Comparison of ENCODE assay signal across 13 mouse cellular contexts in genomic region chr9:46152067-46153015, GRCm38 (mm10).
DNase-seq lines count a peak whose midpoint lies in the region; ATAC-seq and TF ChIP-seq lines count a peak whose summit lies in the region.
"Had no signal": no experiment of that assay in that cellular context is flagged by ENCODE, and none has a peak within 500 bp of the region (broad histone marks: within the 10 kb centered on the region; RNA-seq: fewer than 3 reads in every experiment).

No protein-coding gene starts in this region.

- DNase-seq in forebrain, postnatal 0 days = no peak
- DNase-seq in intestine, embryonic 14.5 days (ENCODE audit: low spot score) = no peak
- peak; percentile 24 for DNase-seq in MEL (ENCODE audit: low read depth, low spot score)
- DNase-seq in c-Kit-positive CD71-positive TER-119-positive erythroid progenitor cells, embryonic 14.5 days (ENCODE audit: low spot score) = no peak
- DNase-seq: cerebellum, adult 8-10 months; gastrocnemius, postnatal 10 days; kidney, postnatal 25 days had no signal

- TF ChIP-seq RAD21 in MEL (IDR thresholded peaks at IDR 0.05; ENCODE audit: low read depth, low read length) = no peak

- H3K9ac ChIP-seq in forebrain, postnatal 0 days = no peak overlapping the region
- no peak overlapping the region for H3K9ac ChIP-seq in forebrain, embryonic 15.5 days (replicated peaks)
- no peak overlapping the region for H3K9ac ChIP-seq in intestine, embryonic 14.5 days (ENCODE audit: low read length)
- no peak overlapping the region for H3K9ac ChIP-seq in intestine, postnatal 0 days (ENCODE audit: low read depth, low read length)
- H3K9ac ChIP-seq in MEL (ENCODE audit: control insufficient read depth, low read depth, low read length, poor library complexity, severe bottlenecking) = no peak overlapping the region
- H3K9ac ChIP-seq in limb, embryonic 12.5 days (replicated peaks) = no peak overlapping the region
- no peak overlapping the region for H3K9ac ChIP-seq in neural tube, embryonic 15.5 days (replicated peaks)
- H3K9ac ChIP-seq: hindbrain, embryonic 14.5 days had no signal

- TF ChIP-seq EP300 in MEL (IDR thresholded peaks at IDR 0.05; ENCODE audit: low read depth in 1 of 2, low read length in 2 of 2) = no peak

- no peaks in the 10 kb centered on the region for H3K36me3 ChIP-seq in forebrain, postnatal 0 days (ENCODE audit: insufficient read depth)
- no peaks in the 10 kb centered on the region for H3K36me3 ChIP-seq in forebrain, embryonic 15.5 days
- H3K36me3 ChIP-seq in intestine, embryonic 14.5 days (ENCODE audit: control insufficient read depth, insufficient read depth, low read length) = peaks cover 3% of the 10 kb centered on the region; the same call in 1 of the 2 replicates
- H3K36me3 ChIP-seq in intestine, postnatal 0 days (ENCODE audit: control insufficient read depth, insufficient read depth) = no peaks in the 10 kb centered on the region
- peaks cover 10 to 69% of the 10 kb centered on the region in 2 experiments for H3K36me3 ChIP-seq in MEL (ENCODE audit: control insufficient read depth in 1 of 2, insufficient read depth in 2 of 2, low read length in 2 of 2)
- H3K36me3 ChIP-seq in limb, embryonic 12.5 days = peaks cover 4% of the 10 kb centered on the region; the same call in 1 of the 2 replicates
- H3K36me3 ChIP-seq in neural tube, embryonic 15.5 days = 0 out of 2 replicates have a peak, but pooled peaks cover 2% of the 10 kb centered on the region

- no peaks in the 10 kb centered on the region for H3K27me3 ChIP-seq in forebrain, postnatal 0 days (ENCODE audit: insufficient read depth, low read length)
- H3K27me3 ChIP-seq in forebrain, embryonic 15.5 days = no peaks in the 10 kb centered on the region
- H3K27me3 ChIP-seq in intestine, embryonic 14.5 days (replicated peaks; ENCODE audit: control insufficient read depth, insufficient read depth, low read length) = no peaks in the 10 kb centered on the region
- no peaks in the 10 kb centered on the region for H3K27me3 ChIP-seq in intestine, postnatal 0 days (replicated peaks; ENCODE audit: control insufficient read depth, insufficient read depth, low read length)
- no peaks in the 10 kb centered on the region for H3K27me3 ChIP-seq in MEL (ENCODE audit: control insufficient read depth in 1 of 2, insufficient read depth in 2 of 2, low read length in 2 of 2)
- H3K27me3 ChIP-seq in limb, embryonic 12.5 days = no peaks in the 10 kb centered on the region
- no peaks in the 10 kb centered on the region for H3K27me3 ChIP-seq in neural tube, embryonic 15.5 days (replicated peaks)

- H3K4me2 ChIP-seq in forebrain, postnatal 0 days (ENCODE audit: low read depth) = no peak overlapping the region
- H3K4me2 ChIP-seq in forebrain, embryonic 15.5 days (replicated peaks) = no peak overlapping the region
- peak overlapping the region; percentile 25; the same call in 1 of the 2 replicates for H3K4me2 ChIP-seq in intestine, embryonic 14.5 days (ENCODE audit: low read length)
- no peak overlapping the region for H3K4me2 ChIP-seq in intestine, postnatal 0 days (replicated peaks; ENCODE audit: low read depth)
- no peak overlapping the region for H3K4me2 ChIP-seq in limb, embryonic 12.5 days
- no peak overlapping the region for H3K4me2 ChIP-seq in neural tube, embryonic 15.5 days
- H3K4me2 ChIP-seq: hindbrain, embryonic 14.5 days; liver, embryonic 11.5 days had no signal

- H3K4me1 ChIP-seq in forebrain, postnatal 0 days (ENCODE audit: insufficient read depth) = no peaks in the 10 kb centered on the region
- H3K4me1 ChIP-seq in forebrain, embryonic 15.5 days = peaks cover 5% of the 10 kb centered on the region; the same call in 1 of the 2 replicates
- H3K4me1 ChIP-seq in intestine, embryonic 14.5 days (replicated peaks; ENCODE audit: control insufficient read depth, insufficient read depth, low read length) = peaks cover 39% of the 10 kb centered on the region
- peaks cover 15% of the 10 kb centered on the region for H3K4me1 ChIP-seq in intestine, postnatal 0 days (replicated peaks; ENCODE audit: control insufficient read depth, insufficient read depth, low read length)
- H3K4me1 ChIP-seq in MEL (ENCODE audit: control insufficient read depth in 1 of 2, insufficient read depth in 2 of 2, low read length in 2 of 2) = peaks cover 53 to 60% of the 10 kb centered on the region in 2 experiments
- H3K4me1 ChIP-seq in limb, embryonic 12.5 days (replicated peaks) = peaks cover 27% of the 10 kb centered on the region
- peaks cover 27% of the 10 kb centered on the region for H3K4me1 ChIP-seq in neural tube, embryonic 15.5 days

- no peak for TF ChIP-seq CTCF in forebrain, postnatal 0 days (IDR thresholded peaks at IDR 0.05; ENCODE audit: low read depth)
- no peak for TF ChIP-seq CTCF in intestine, postnatal 0 days (IDR thresholded peaks at IDR 0.05; ENCODE audit: low read depth)
- no peak for TF ChIP-seq CTCF in MEL (IDR thresholded peaks at IDR 0.05 in 2 of 3, conservative IDR thresholded peaks at IDR 0.05 in 1 of 3; ENCODE audit: control insufficient read depth in 1 of 3, insufficient read depth in 1 of 3, low read depth in 2 of 3, low read length in 3 of 3, poor library complexity in 1 of 3, severe bottlenecking in 1 of 3)

- 39% methylated on average over 8 of the region's 8 CpGs for WGBS in forebrain, postnatal 0 days
- WGBS in forebrain, embryonic 15.5 days = 37% methylated on average over 8 of the region's 8 CpGs
- 51% methylated on average over 8 of the region's 8 CpGs for WGBS in intestine, embryonic 14.5 days
- 77% methylated on average over 8 of the region's 8 CpGs for WGBS in intestine, postnatal 0 days
- WGBS in limb, embryonic 12.5 days = 54% methylated on average over 8 of the region's 8 CpGs
- WGBS in neural tube, embryonic 15.5 days = 77% methylated on average over 8 of the region's 8 CpGs

- H3K4me3 ChIP-seq in forebrain, postnatal 0 days (ENCODE audit: low read depth, low read length) = no peak overlapping the region
- no peak overlapping the region for H3K4me3 ChIP-seq in forebrain, embryonic 15.5 days
- H3K4me3 ChIP-seq in intestine, embryonic 14.5 days (ENCODE audit: low read depth, low read length) = no peak overlapping the region
- H3K4me3 ChIP-seq in intestine, postnatal 0 days (ENCODE audit: low read depth, low read length) = no peak overlapping the region
- no peak overlapping the region for H3K4me3 ChIP-seq in MEL (ENCODE audit: control insufficient read depth in 1 of 2, insufficient read depth in 1 of 2, low read depth in 2 of 2, low read length in 2 of 2)
- H3K4me3 ChIP-seq in limb, embryonic 12.5 days (replicated peaks) = no peak overlapping the region
- H3K4me3 ChIP-seq in neural tube, embryonic 15.5 days (replicated peaks) = no peak overlapping the region

- no peak overlapping the region for H3K27ac ChIP-seq in forebrain, postnatal 0 days (ENCODE audit: low read depth, low read length)
- no peak overlapping the region for H3K27ac ChIP-seq in forebrain, embryonic 15.5 days (replicated peaks)
- peak overlapping the region; percentile 80 for H3K27ac ChIP-seq in intestine, embryonic 14.5 days (ENCODE audit: low read depth)
- no peak overlapping the region for H3K27ac ChIP-seq in intestine, postnatal 0 days (ENCODE audit: low read depth, low read length)
- no peak overlapping the region for H3K27ac ChIP-seq in MEL (ENCODE audit: control insufficient read depth, low read depth, low read length)
- peak overlapping the region; percentile 62; the same call in 1 of the 2 replicates for H3K27ac ChIP-seq in limb, embryonic 12.5 days
- no peak overlapping the region for H3K27ac ChIP-seq in neural tube, embryonic 15.5 days (replicated peaks)
- H3K27ac ChIP-seq: hindbrain, embryonic 14.5 days had no signal

- no peak for TF ChIP-seq POLR2A in MEL (IDR thresholded peaks at IDR 0.05; ENCODE audit: control insufficient read depth in 1 of 2, insufficient read depth in 1 of 2, low read depth in 1 of 2, low read length in 2 of 2, poor library complexity in 1 of 2)

- H3K79me2 ChIP-seq in MEL (ENCODE audit: control insufficient read depth, insufficient read depth, low read length, poor library complexity) = peaks cover 15% of the 10 kb centered on the region

- H3K9me3 ChIP-seq in forebrain, postnatal 0 days (ENCODE audit: low read length) = no peaks in the 10 kb centered on the region
- no peaks in the 10 kb centered on the region for H3K9me3 ChIP-seq in forebrain, embryonic 15.5 days
- no peaks in the 10 kb centered on the region for H3K9me3 ChIP-seq in intestine, embryonic 14.5 days (ENCODE audit: control insufficient read depth, low read length)
- H3K9me3 ChIP-seq in intestine, postnatal 0 days (ENCODE audit: control insufficient read depth) = no peaks in the 10 kb centered on the region
- no peaks in the 10 kb centered on the region for H3K9me3 ChIP-seq in MEL (replicated peaks; ENCODE audit: insufficient read depth, low read length)
- H3K9me3 ChIP-seq in limb, embryonic 12.5 days = no peaks in the 10 kb centered on the region
- H3K9me3 ChIP-seq in neural tube, embryonic 15.5 days (replicated peaks) = no peaks in the 10 kb centered on the region

- peak; percentile 40; the same call in 1 of the 2 replicates for ATAC-seq in forebrain, postnatal 0 days
- ATAC-seq in forebrain, embryonic 15.5 days (replicated peaks) = no peak
- ATAC-seq in intestine, embryonic 14.5 days (replicated peaks; ENCODE audit: low FRiP score, low TSS enrichment, low read depth) = peak; percentile 84
- no peak for ATAC-seq in intestine, postnatal 0 days
- no peak for ATAC-seq in limb, embryonic 12.5 days (ENCODE audit: insufficient number of reproducible peaks, insufficient read depth, low FRiP score, low TSS enrichment, low read depth)
- no peak for ATAC-seq in neural tube, embryonic 15.5 days (ENCODE audit: low FRiP score)

TF ChIP-seq in MEL, 35 proteins besides CTCF, POLR2A, EP300 and RAD21:
- TF ChIP-seq MEF2A (IDR thresholded peaks at IDR 0.05; ENCODE audit: extremely low read depth, insufficient replicate concordance, low read depth, low read length, poor library complexity, severe bottlenecking) (no peak), TCF12 (IDR thresholded peaks at IDR 0.05; ENCODE audit: low read depth, low read length) (0 out of 2 replicates have a peak, but pooled peaks have one; percentile 1)

Comparison
In these comparisons a context has a peak if more than half of its experiments do, and no peak if none do; other contexts are left out.
1. ATAC-seq: peak in forebrain, postnatal 0 days (single experiment) and intestine, embryonic 14.5 days (single experiment); none in forebrain, embryonic 15.5 days (single experiment), intestine, postnatal 0 days (single experiment), limb, embryonic 12.5 days (single experiment) and neural tube, embryonic 15.5 days (single experiment).
2. H3K27ac ChIP-seq: peak in intestine, embryonic 14.5 days (single experiment) and limb, embryonic 12.5 days (single experiment); none in forebrain, postnatal 0 days (single experiment), forebrain, embryonic 15.5 days (single experiment), intestine, postnatal 0 days (single experiment), MEL (single experiment) and neural tube, embryonic 15.5 days (single experiment).